ENCODE assay signal across 14 mouse cellular contexts in genomic region chr10:34138027-34138426, GRCm38 (mm10). TPM values are rescaled to one million over a fixed set of nuclear protein-coding genes. Genes with fewer than 3 reads are reported as not detected.
"Had no signal": no experiment of that assay in that cellular context is flagged by ENCODE, and none has a peak within 500 bp of the region (broad histone marks: within the 10 kb centered on the region; RNA-seq: fewer than 3 reads in every experiment).

No protein-coding gene starts in this region.

- H3K27ac ChIP-seq: limb, embryonic 12.5 days; liver, embryonic 14.5 days; midbrain, embryonic 10.5 days; neural tube, embryonic 12.5 days; stomach, postnatal 0 days had no signal

- DNase-seq: kidney, adult 18-20 months; kidney, postnatal 10 days; kidney, postnatal 4 days; layer of hippocampus, adult 9-11 months; liver; lung, adult 2 months; lung, postnatal 10 days; midbrain, embryonic 14.5 days had no signal

- H3K9me3 ChIP-seq: neural tube, embryonic 12.5 days had no signal

- H3K4me1 ChIP-seq: limb, embryonic 12.5 days; neural tube, embryonic 12.5 days had no signal

- H3K4me3 ChIP-seq: limb, embryonic 12.5 days; midbrain, embryonic 10.5 days; neural tube, embryonic 12.5 days had no signal

- H3K27me3 ChIP-seq: limb, embryonic 12.5 days; neural tube, embryonic 12.5 days had no signal

- H3K4me2 ChIP-seq: limb, embryonic 12.5 days; neural tube, embryonic 12.5 days had no signal

- H3K36me3 ChIP-seq: limb, embryonic 12.5 days; midbrain, embryonic 10.5 days; neural tube, embryonic 12.5 days had no signal

- H3K9ac ChIP-seq: limb, embryonic 12.5 days; liver, embryonic 14.5 days; neural tube, embryonic 12.5 days had no signal

RNA-seq across cellular contexts. Expression of gene Calhm5, which starts 41.7 kb away (rescaled TPM):
- total RNA-seq: neutrophil, adult 5-6 weeks had no signal
